Mouse (Mus musculus): Measurements from ENCODE around the gene Lingo1.

GRCm38 (mm10) chr9:56767653-56768136, 28.6 kb downstream of the Lingo1 start:
- TF ChIP-seq GATA1 (IDR thresholded peaks at IDR 0.05; ENCODE audit: low read length), result no peak
- no peak for TF ChIP-seq TAL1 (IDR thresholded peaks at IDR 0.05; ENCODE audit: low read length)

Measured in erythroblast, embryonic 14.5 days (primary cell).